Mouse (Mus musculus) CH12F3 (cell line): ENCODE measurements around the gene Kifc1.

Experiments used
- in situ Hi-C: fragments of 300-500 bp; cut with MboI; formaldehyde crosslinking; loops from 2 replicates; pipeline ENCODE4 v1.14.3; 2020; ENCODE audit warnings: low sequenced_read_pairs

Kifc1 gene

DNA sequence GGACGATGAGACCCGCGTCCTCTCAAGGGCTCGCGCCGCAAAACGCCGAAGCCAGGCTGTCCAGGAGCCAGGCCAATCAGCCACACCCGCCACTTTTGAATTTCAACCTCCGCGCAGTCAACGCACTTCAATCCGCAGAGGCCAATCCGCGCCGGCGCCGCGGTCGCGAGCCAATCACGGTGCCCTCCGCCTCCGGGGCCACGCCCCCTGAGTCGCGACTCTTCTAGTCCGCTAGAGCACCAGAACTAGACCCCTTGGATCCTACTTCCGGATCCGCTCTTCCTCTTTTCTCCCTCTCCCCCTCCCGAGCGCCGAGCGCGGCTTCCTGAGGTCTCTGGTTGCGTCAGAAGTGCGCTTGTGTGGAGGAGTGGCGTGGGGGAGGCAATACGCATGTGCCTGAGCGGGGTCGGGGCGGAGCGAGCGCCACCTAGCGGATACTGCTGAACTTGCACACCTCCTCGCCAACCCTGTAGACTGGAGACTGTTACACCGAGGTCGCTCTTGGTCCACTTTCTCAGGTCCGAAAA lies at the start of gene Kifc1:
Gene Kifc1, minus strand, starts transcription at position 129 of the 527 bp plus-strand sequence.
- in situ Hi-C loops, result no loop called here

GRCm38 (mm10) chr17:33938783-33939182 lies 48.3 kb upstream of the Kifc1 start:
- in situ Hi-C loops, result no loop called here

DNA sequence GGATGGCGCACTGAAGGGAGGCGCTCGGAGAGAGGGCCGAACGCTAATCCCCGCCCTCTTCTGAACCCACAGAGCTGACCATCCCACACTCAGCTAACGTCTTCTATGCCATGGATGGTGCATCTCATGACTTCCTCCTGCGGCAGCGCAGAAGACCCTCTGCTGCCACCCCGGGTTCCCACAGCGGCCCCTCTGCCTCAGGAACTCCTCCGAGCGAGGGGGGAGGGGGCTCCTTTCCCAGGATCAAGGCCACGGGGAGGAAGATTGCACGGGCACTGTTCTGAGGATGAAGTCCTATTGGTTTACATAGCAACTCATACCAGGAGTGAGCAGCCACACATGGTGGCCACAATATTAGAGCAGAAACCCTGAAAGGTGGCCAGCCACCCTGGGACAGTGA lies 46.5 kb upstream of the Kifc1 start:
- in situ Hi-C loops, result no loop called here

DNA sequence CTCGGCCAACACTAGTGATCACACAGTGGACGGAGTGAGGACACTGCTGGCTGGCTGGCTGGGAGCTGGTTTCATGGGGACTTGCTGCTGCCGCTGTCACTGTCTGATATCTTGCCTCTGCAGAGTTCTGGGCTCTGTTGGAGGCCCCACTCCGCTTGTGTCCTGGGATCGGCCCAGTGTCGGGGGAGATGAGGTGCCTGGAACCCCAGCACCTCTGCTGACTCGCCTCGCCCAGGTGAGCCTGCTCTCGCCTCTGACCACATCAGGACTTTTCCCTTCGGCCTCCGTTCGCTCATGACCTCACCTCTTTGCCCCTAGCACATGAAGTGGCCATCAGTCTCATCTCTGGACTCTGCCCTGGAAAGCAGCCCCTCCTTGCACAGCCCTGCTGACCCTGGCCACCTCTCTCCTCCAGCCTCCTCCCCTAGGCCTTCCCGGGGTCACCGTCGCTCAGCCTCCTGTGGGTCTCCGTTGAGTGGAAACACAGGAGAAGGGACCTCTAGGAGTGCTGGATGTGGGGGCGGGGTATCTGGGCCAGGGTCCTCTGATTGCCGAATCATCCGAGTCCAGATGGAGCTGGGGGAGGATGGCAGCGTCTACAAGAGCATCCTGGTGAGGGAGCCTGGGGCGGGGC lies 45.1 kb upstream of the Kifc1 start:
- in situ Hi-C loops, result no loop called here

- in situ Hi-C loops, result no loop called here
These were observed 42.5 kb upstream of the Kifc1 start for GRCm38 (mm10) chr17:33932970-33933369.

DNA sequence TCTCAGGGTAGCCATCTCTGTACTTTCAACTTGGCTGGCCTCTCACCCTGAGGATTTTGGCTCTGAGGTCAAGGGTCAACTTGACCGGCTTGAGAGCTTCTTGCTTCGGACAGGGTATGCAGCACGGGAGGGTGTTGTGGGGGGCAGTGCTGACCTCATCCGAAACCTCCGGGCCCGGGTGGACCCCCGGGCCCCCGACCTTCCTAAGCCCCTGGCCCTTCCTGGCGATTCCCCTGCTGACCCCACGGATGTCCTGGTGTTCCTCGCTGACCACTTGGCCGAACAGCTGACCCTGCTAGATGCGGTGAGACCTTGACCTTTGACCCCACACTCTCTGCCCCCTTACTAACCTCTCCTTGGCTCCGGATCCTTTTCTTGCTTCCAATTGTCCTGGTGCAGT lies 42.0 kb upstream of the Kifc1 start:
- in situ Hi-C loops, result no loop called here

- in situ Hi-C loops, result no loop called here
These were observed 41.5 kb upstream of the Kifc1 start for GRCm38 (mm10) chr17:33931947-33932346.

DNA sequence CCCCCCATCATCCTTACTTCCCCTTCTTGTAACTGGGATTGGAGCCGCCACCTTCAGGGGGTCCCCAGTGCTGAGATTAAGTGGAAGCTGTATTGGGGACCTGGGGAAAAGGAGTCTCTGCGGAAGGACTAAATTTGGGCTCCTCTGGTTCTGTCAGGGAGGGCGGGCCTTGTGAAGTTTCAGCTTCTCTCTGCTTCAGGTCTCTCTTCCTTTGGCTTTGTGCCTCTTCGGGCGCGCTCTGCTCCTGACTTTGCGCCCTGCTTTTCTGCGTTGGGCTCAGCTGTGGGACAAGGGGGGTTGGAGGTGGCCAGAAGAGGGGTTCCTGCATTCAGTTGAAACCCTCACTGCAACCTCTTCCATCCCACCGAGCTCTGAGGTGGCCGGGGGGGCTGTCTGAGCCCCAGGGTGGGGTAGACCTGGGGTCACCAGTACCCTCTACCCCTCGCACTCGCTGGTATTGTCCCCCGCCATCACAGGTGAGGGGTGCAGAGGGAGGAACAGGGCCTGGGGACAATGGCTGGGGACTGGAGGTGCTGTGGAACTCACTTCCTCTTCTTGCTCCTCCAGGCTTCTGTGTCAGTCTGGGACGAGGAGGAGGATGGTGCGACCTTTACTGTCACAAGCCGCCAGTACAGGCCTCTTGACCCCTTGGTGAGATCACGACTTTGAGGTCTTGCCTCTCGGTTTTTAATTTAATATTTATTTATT lies 40.9 kb upstream of the Kifc1 start:
- in situ Hi-C loops, result no loop called here

DNA sequence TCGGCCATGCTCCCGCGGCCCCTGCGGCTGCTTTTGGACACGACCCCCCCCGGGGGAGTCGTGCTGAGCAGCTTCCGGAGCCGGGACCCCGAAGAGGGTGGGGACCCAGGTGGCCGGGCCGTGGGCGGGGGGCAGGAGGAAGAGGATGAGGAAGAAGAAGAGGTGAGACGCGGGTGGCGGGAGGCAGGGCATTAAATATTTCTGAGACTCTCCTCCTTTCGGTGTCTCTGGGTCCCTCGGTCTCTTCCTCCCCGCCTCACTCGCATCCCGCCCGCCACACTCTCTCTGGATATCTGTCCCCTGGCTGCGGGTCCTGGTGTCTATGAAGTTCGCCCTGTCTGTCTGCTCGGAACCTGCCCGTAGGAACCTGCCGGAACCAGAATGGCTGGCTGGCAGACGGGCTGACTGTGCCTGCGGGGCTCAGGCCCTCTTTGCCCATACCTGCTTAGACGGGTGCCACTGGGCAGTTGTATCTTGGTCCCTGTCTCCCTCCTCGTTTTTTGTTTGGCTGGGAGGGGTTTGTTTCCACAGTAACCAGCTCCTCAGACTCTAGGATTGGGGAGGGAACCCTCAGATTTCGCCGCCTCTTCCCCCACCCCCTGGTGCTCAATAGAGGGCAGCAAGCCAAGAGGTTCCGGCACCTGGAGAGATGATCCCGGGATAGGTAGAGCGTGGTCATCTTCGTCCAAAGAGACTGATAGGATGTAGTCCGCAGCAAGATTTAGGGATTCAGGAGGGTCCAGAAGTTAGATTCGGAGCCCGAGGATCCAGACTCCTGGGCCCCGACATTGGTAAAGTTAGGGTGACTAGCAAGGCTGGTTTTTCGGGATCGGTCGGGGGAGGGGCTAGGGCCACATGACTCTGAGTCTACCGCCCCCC lies 40.1 kb upstream of the Kifc1 start:
- in situ Hi-C loops, result no loop called here

DNA sequence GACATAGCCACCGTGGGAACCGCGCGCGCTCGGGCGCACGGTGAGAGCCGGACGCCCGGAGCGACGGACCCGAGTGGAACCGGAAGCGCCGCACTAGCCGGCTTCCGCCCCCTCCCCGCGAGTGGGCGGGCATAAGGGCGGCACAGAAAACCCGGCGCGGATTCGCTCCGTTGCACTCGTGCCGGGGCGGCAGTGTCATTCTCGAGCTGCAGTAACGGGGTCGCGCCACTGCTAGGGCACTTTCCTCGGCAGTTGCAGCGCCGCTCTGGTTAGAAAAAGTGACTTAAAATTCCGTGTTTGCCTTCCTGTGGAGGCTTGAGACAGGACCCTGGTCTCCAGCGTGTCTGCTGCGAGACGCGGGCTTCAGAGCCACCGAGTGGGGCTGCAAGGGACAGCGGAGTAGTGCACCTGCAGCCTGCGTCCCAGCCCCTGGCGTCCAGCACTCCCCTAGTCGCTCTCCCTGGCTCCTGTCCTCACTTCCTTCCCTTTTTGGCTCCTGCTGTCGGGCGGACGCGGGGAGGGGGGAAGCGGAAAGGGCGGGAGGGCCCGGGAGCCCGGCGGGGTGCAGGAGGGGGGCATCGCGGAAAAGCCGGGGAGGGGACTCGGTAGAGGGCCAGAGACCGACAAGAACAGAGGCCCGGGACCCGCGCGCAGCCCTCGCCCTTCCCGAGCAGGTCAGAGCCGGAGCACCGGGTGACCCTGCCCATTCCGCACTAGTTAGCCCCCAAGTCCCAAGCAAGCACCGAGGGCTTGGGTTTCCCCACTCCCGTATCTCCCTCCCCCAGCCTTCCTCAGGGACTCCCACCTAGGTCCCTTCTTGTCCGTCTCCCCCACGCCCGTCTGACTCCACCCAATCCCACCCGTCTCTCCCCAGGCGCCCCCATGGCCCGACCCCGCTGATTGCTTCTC lies 39.2 kb upstream of the Kifc1 start, which contains the start of gene Rgl2:
Gene Rgl2, plus strand, starts transcription at position 173 of the 909 bp plus-strand sequence.
- in situ Hi-C loops, result no loop called here

GRCm38 (mm10) chr17:33928251-33928947 lies 37.9 kb upstream of the Kifc1 start:
- in situ Hi-C loops, result no loop called here

GRCm38 (mm10) chr17:33926207-33926932 lies 35.9 kb upstream of the Kifc1 start:
- in situ Hi-C loops, result no loop called here

- in situ Hi-C loops, result no loop called here
These were observed 35.1 kb upstream of the Kifc1 start for GRCm38 (mm10) chr17:33925406-33926116.

GRCm38 (mm10) chr17:33924577-33925283 lies 34.3 kb upstream of the Kifc1 start:
- in situ Hi-C loops, result no loop called here

DNA sequence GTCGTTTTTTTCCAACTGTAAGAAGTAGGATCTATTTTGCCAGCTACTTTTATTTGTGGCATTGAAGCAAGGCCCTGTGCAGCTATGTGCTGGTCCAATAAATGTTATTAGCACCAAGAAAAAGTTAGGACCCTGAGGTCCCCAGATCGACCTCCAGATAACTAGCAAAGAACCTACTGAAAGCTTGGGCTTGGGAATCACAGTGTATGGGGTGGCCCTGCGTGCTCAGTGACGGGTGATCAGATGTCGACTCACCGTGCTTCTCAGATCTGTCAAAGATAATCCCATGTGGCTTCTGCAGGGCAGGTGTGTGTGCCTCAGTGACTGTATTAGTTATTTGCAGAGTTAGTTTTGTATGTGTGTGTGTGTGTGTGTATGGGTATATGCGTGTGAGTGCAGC lies 30.9 kb upstream of the Kifc1 start:
- in situ Hi-C loops, result no loop called here

- in situ Hi-C loops, result no loop called here
These were observed 30.0 kb upstream of the Kifc1 start for GRCm38 (mm10) chr17:33920282-33921097.
